Mouse (Mus musculus) CH12.LX (cell line): Measurements from ENCODE around the gene Gm1673.

Experiments used
- CTCF ChIP-seq, 2 experiments: IDR thresholded peaks in 1 of 2; conservative IDR thresholded peaks in 1 of 2; 2 replicates each; pipeline ENCODE4 v1.5.1; 2011 to 2012; ENCODE audit warnings: low read depth in 2 of 2, low read length in 2 of 2, improper control_type of control experiment in 1 of 2, inconsistent platforms in 1 of 2, mild to moderate bottlenecking in 1 of 2, moderate library complexity in 1 of 2
- ELF1 ChIP-seq: IDR thresholded peaks from 2 replicates; pipeline ENCODE4 v1.6.1; 2014; ENCODE audit warnings: low read depth, mild to moderate bottlenecking, inconsistent platforms, low read length, improper control_type of control experiment
- NELFE ChIP-seq: IDR thresholded peaks from 2 replicates; pipeline ENCODE4 v1.6.1; 2011; ENCODE audit warnings: low read depth, low read length, improper control_type of control experiment
- POLR2A ChIP-seq: IDR thresholded peaks from 2 replicates; pipeline ENCODE4 v1.6.1; 2011; ENCODE audit warnings: low read depth, mild to moderate bottlenecking, improper control_type of control experiment, low read length
- UBTF ChIP-seq: IDR thresholded peaks from 2 replicates; pipeline ENCODE4 v1.6.1; 2012; ENCODE audit warnings: low read depth, mild to moderate bottlenecking, inconsistent platforms, low read length, improper control_type of control experiment, moderate library complexity
- USF2 ChIP-seq: conservative IDR thresholded peaks from 2 replicates; pipeline ENCODE4 v1.6.1; 2011; ENCODE audit warnings: low read depth, low read length, improper control_type of control experiment

GRCm38 (mm10) chr5:34031022-34031421 is 47.8 kb downstream of the Gm1673 start:
- no peak for TF ChIP-seq NELFE
- TF ChIP-seq CTCF (conservative IDR thresholded peaks at IDR 0.05 in 1 of 2, IDR thresholded peaks at IDR 0.05 in 1 of 2; ENCODE audit: low read depth in 2 of 2, low read length in 2 of 2): no peak
- no peak for TF ChIP-seq USF2
- TF ChIP-seq POLR2A: no peak
- no peak for TF ChIP-seq ELF1
- TF ChIP-seq UBTF: no peak
